Mouse (Mus musculus): Measurements from ENCODE around the gene Mbd3l1. TPM values are rescaled to one million over a fixed set of nuclear protein-coding genes. Genes with fewer than 3 reads are reported as not detected.

Mbd3l1 gene
- polyA plus RNA-seq (2017; shearing (Covaris generic)): not detected

DNA sequence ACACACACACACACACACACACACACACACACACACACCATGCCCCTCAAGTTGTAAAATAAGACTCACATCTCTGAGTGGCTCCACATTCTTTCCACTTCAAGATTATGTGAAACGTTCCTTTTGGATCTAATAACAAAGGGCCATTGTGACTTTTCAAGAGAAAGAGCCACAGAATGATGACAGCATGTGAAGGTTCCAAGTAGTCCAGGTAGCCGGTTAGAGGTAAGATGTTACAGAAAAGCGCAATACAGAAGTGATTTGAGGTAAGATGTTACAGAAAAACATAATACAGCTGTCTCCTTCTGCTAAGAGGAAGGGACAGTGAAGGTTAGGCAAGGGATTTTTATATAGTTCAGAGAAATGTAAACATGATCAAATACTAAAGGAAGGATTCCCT is at the start of gene Mbd3l1, which contains the start of gene Zfp558:
Gene Mbd3l1 (plus strand): TSS at position 192 of the 400 bp plus-strand sequence.
Gene Zfp558 (minus strand): TSS at position 101 of the 400 bp plus-strand sequence.
- no peak for ATAC-seq

DNA sequence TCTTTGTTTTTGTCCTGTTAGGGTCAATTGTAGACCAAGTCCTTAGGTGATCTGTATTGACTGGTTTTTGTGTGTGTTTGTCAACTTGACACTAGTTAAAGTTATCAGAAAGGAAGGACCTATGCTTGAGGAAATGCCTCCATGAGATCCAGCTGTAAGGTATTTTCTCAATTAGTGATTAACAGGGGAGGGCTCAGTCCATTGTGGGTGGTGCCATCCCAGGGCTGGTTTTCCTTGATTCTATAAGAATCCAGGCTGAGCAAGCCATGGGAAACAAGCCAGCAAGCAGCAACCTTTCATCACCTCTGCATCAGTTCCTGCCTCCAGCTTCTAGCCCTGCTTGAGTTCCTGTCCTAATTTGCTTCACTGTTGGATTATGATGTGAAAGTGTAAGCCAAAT is 47.8 kb upstream of the Mbd3l1 start, which contains the start of gene Mbd3l2:
Gene Mbd3l2 (plus strand): TSS at position 301 of the 400 bp plus-strand sequence.
- no peak for ATAC-seq

DNA sequence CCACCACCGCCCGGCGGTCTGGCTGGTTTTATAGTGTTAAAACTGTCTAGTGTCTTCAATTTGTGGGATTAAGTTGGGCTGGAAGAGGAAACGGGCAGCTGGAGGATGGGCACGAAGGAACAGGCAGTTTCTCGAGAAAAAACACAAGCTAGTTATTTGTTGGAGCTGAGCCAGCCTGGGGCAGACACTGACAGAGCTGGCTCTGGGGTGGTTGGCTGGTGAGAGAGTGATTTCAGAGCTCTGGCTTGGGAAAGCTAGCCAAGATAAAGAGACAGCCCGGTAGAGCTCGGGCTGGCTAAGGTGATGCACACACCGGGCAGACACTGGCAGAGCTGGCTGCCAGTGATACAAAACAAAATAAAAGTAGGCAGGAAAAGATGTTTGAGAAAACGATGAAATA is 46.5 kb upstream of the Mbd3l1 start:
- ATAC-seq: no peak

DNA sequence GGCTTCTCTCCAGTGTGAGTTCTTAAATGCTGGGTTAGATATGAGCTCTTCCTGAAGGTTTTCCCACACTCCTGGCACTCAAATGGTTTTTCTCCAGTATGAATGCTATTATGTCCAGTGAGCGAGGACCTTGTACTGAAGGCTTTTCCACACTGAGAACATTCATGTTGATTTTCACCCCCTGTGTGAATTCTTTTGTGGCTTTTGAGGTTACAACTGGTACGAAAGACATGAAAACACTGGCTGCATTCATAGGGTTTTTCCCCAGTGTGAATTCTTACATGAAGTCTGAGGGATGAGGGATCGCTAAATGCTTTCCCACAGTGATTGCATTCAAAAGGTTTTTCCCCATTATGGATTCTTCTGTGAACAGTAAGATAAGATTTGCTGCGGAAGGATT is 21.6 kb upstream of the Mbd3l1 start:
- ATAC-seq: no peak

DNA sequence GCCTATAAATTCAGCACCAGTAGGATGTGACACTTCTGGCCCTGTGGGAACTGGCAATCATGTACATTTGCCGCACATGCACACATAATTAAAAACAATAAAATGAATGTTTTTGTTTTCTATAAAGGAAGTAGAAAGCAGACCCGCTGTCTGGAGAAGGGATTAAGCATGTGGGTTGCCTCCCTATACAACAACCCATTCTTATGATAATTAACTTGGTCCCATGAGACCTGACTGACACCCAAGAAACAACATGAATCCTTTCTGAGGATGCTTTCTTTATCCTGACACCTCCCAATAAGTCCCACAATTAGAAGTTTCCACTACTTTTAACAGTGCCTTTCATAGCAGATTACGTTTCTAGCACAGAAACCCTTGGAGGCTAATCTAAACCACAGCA is 10.8 kb upstream of the Mbd3l1 start:
- ATAC-seq: no peak

DNA sequence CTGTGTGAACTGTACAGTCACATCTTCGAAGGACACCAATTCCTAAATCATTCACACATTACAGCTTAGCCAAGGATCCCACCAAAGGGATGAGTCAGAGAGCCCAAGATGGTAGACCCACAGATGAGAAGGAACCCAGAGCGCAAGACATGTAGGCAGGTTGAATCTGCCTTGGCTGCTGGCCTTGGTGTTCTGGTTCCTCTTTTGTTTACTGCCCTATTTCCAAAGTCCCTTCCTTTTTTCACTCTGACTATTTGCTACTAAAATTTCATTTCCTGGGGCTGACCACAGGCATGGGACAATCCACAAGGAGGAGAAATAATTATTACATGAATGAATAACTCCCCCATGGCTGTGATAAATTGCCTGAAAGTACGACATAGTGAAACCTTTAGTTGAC is 10.2 kb upstream of the Mbd3l1 start:
- no peak for ATAC-seq

DNA sequence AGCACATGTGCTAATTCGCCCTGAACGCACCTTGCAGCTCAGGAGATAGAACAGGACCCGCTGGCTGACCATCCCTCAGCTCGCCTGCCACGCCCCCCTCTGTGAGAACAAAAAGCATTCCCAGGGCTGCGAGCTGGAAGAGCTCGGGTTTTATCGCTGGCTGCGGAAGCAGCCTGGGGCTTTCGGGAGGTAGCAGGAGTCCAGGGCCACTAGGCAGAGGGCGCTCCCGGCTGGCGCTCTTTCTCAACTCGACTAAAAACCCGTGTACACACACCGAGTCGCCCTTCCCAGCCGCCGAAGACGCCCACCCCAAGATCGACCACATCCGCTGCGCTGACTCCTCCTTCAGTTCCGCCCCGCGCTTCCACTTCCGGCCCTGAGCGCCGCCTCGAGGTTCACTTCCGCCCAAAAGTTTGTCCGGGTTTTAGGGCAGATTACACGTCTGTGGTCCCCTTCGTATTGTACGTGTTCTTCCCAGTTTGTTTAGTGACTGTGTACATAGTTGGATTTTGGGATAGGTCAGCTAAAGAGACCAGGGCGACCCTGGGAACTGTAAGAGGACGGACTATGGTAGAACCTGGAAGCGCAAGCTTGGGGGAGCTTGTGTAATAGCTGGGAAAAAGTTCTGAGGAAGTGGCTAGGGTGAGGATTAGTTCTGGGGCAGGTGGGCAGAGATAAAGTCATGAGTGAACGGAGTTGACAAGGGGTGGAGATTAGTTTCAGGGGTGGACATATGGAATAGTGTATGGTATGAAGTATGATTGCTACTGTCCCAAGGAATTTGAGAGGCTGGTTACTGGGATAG is 4.6 kb upstream of the Mbd3l1 start:
- peak; percentile 99 for ATAC-seq

DNA sequence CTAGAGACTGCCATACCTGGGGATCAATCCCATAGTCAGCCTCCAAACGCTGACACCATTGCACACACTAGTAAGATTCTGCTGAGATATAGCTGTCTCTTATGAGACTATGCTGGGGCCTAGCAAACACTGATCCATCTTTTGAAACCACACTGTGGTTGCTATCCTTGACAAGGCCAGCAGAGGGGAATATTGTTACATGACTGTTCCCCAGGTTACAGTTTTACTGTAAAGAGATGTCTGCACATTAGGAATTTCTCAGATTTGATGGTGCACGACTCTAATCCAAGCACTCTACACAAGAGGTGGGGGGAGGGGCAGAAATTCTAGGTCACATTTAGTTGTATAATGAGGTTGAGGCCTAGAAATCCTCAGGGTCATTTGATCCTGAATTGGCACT is 29.9 kb downstream of the Mbd3l1 start:
- ATAC-seq: no peak

Other genes starting within 250 kb of the Mbd3l1 start
- gene Chordc1, start 186.2 kb upstream of the Mbd3l1 start, polyA plus RNA-seq (2017; shearing (Covaris generic)): 100 to 1,000 TPM; 115 to 167 (median 118) TPM
- gene Naalad2, start 75.4 kb upstream of the Mbd3l1 start, polyA plus RNA-seq (2017; shearing (Covaris generic)): under 1 TPM; 0.17 to 0.63 (median 0.42) TPM
- under 1 TPM in 1 of 3 experiments, not detected in 2; 0.12 TPM for gene Ubtfl1, start 73.9 kb upstream of the Mbd3l1 start, polyA plus RNA-seq (2017; shearing (Covaris generic))
- gene Mbd3l2, start 47.7 kb upstream of the Mbd3l1 start, polyA plus RNA-seq (2017; shearing (Covaris generic)): not detected
- 1 to 10 TPM; 2.0 to 3.1 (median 2.1) TPM for gene Zfp558, start 91 bp upstream of the Mbd3l1 start, polyA plus RNA-seq (2017; shearing (Covaris generic))
- gene Muc16, start 196.2 kb downstream of the Mbd3l1 start, polyA plus RNA-seq (2017; shearing (Covaris generic)): under 1 TPM; 0.20 to 0.34 (median 0.33) TPM

All from inflammation-experienced regulatory T-cells, adult 6 months (primary cell).